Mouse (Mus musculus): Measurements from ENCODE around the gene Rheb. TPM values are rescaled to one million over a fixed set of nuclear protein-coding genes. Genes with fewer than 3 reads are reported as not detected.
A peak's percentile ranks its signal among the peaks of the same experiment; 100 is the strongest.

Gene Rheb
- polyA plus RNA-seq, 1 experiment from 2014 or later, result 228 TPM

DNA sequence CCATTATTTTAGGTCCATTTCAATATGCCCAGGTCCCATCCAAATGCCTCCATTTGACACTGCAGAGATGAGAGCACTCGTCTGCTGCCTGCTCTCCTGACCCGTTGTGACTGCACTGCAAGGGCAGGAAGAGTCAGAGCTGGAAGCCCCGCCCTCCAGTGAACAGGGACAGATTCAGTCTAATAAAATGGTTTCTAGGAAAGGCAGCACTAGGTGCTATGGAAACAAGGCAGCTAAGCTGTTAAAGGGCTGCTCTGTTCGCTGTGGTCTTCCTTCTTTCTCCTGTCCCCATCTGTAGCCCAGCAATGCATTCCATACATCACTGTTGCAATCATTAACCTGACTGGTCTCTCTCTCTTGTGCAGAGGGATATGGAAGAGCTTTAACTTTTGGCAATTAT is 29.4 kb downstream of the Rheb start:
- ATAC-seq (replicated peaks), result no peak
- no peaks in the 10 kb centered on the region for H3K4me1 ChIP-seq
- H3K27me3 ChIP-seq (replicated peaks), result no peaks in the 10 kb centered on the region
- WGBS, result 79% methylated on average over 4 of the region's 4 CpGs
- H3K4me3 ChIP-seq, result no peak overlapping the region
- H3K9ac ChIP-seq, result no peak overlapping the region
- H3K36me3 ChIP-seq (replicated peaks), result peaks cover 35% of the 10 kb centered on the region; the same call in 1 of the 2 replicates
- H3K27ac ChIP-seq, result no peak overlapping the region
- H3K9me3 ChIP-seq, result no peaks in the 10 kb centered on the region
- H3K4me2 ChIP-seq, result no peak overlapping the region

DNA sequence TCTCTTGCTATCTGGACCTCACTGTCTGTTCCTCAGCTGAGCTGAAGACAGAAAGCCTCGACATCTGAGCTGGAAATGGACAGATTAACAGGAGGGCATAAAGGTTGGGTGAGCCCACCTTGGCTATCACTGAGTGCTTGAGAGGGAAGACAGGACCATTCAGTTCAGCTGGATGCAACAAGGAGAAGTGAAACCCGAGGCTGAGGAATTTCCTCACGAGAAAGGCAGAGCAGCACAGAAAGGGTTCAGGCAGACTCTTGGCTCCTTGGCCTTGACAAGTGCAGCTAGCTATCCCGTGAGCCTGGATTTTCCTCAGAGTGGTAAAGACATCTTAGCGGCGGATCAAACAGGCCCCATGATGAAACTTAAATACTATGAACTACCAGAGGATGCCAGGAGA is 37.2 kb downstream of the Rheb start:
- no peaks in the 10 kb centered on the region for H3K9me3 ChIP-seq
- no peak for ATAC-seq (replicated peaks)
- H3K9ac ChIP-seq, result no peak overlapping the region
- no peak overlapping the region for H3K4me3 ChIP-seq
- H3K4me2 ChIP-seq, result no peak overlapping the region
- peaks cover 21% of the 10 kb centered on the region for H3K36me3 ChIP-seq (replicated peaks)
- no peaks in the 10 kb centered on the region for H3K27me3 ChIP-seq (replicated peaks)
- 72% methylated on average over 6 of the region's 6 CpGs for WGBS
- no peak overlapping the region for H3K27ac ChIP-seq
- no peaks in the 10 kb centered on the region for H3K4me1 ChIP-seq

DNA sequence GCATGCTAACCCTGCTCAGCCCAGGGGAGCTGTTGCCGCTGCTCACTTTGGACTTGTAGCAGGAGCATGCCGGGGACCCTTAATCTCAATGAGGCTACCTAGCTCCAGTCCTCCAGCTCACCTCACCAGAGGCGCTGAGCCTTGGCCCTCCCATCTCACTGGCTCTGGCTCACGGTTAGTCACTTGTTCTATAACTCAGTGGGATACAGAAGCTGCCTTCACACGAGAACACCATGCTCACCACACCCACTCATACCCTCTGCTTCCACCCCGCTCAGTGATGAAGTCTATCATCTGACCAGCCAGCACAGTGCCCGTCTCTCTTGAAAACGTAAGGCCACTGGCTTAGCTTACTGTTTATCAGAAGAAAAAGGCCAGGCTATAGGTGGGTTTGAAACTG is 37.8 kb downstream of the Rheb start:
- ATAC-seq (replicated peaks), result no peak
- 90% methylated on average over 8 of the region's 8 CpGs for WGBS
- no peak overlapping the region for H3K9ac ChIP-seq
- H3K27ac ChIP-seq, result no peak overlapping the region
- peaks cover 20% of the 10 kb centered on the region for H3K36me3 ChIP-seq (replicated peaks)
- no peaks in the 10 kb centered on the region for H3K9me3 ChIP-seq
- H3K4me3 ChIP-seq, result no peak overlapping the region
- no peak overlapping the region for H3K4me2 ChIP-seq
- no peaks in the 10 kb centered on the region for H3K4me1 ChIP-seq
- H3K27me3 ChIP-seq (replicated peaks), result no peaks in the 10 kb centered on the region

DNA sequence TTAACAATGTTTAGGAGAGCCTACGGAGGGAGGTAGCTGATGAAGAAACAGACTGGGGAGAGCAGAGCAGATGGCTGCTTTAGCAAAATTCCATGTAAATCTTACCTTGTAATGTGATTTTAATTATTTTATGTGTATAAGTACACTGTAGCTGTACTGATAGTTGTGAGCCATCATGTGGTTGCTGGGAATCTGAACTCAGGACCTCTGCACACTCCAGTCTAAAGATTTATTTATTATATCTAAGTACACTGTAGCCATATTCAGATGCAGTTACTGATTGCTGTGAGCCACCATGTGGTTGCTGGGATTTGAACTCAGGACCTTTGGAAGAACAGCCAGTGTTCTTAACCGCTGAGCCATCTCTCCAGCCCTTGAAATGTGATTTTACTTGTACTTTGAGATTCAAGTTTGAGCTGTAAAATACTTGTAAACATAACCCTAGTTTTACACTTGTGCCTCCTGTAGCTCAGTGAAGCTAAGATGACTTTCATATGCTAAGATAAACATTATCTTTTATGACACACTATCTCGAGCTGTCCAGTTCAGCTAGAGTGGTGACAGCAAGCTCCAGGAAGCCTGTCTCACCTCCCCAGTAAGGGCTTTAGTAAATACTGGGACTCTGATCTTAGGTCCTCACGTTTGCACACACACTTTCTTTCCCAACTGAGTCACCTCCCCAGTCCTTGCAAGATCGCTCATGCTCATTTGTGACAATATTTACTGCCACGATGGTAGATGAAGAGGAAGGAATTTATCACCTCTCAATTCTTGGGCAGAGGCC is 40.4 kb downstream of the Rheb start:
- Histone ChIP-seq H3K9me3 (no peaks in the 10 kb centered on the region), H3K27ac (no peak overlapping the region), H3K27me3 (replicated peaks) (no peaks in the 10 kb centered on the region), H3K4me1 (no peaks in the 10 kb centered on the region), H3K36me3 (replicated peaks) (peaks cover 14% of the 10 kb centered on the region), H3K9ac (no peak overlapping the region), H3K4me3 (no peak overlapping the region), H3K4me2 (no peak overlapping the region)
- no peak for ATAC-seq (replicated peaks)
- 79% methylated on average over 6 of the region's 6 CpGs for WGBS

DNA sequence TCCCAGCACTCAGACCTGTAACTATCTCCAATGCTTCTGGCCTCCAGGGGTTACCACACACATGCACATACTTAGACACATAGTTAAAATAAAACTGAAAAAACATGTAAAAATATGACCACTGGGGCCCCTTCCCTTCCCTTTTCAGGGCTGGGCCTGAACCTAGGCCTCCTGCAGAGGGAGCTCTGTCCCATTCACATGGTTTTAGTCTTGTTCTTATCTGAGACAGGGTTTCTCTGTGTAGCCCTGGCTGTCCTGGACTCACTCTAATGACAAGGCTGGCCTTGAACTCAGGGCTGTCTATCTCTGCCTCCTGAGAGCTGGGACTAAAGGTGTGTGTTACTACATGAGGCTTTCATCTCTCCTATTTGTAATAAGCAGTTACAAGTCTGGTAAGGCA is 42.0 kb downstream of the Rheb start:
- no peak overlapping the region for H3K27ac ChIP-seq
- peaks cover 13% of the 10 kb centered on the region for H3K36me3 ChIP-seq (replicated peaks)
- no peak overlapping the region for H3K4me2 ChIP-seq
- H3K4me3 ChIP-seq, result no peak overlapping the region
- no peaks in the 10 kb centered on the region for H3K27me3 ChIP-seq (replicated peaks)
- ATAC-seq (replicated peaks), result no peak
- no peaks in the 10 kb centered on the region for H3K9me3 ChIP-seq
- H3K4me1 ChIP-seq, result no peaks in the 10 kb centered on the region
- no peak overlapping the region for H3K9ac ChIP-seq

DNA sequence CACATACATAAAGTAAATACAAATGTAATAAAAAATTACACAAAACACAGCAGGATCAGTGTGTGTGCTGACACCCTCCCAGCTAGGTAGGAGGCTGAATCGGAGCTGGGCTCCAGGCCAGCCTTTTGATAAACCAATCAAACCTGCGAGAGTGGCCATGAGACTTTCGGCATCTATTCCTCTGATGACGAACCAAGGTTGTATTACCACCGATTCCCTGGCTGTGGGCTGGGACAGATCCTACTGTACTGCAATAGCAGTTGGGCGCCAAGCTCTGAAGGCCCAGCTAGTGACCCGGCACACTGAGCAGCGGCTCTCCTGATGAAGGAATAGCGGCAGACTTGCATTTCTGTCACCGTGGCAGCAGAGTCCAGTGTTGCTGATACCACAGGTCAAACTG is 43.8 kb downstream of the Rheb start:
- H3K9me3 ChIP-seq, result no peaks in the 10 kb centered on the region
- no peak overlapping the region for H3K27ac ChIP-seq
- no peaks in the 10 kb centered on the region for H3K4me1 ChIP-seq
- ATAC-seq (replicated peaks), result no peak
- no peaks in the 10 kb centered on the region for H3K27me3 ChIP-seq (replicated peaks)
- no peak overlapping the region for H3K4me2 ChIP-seq
- no peak overlapping the region for H3K4me3 ChIP-seq
- no peak overlapping the region for H3K9ac ChIP-seq
- 72% methylated on average over 10 of the region's 10 CpGs for WGBS
- H3K36me3 ChIP-seq (replicated peaks), result peaks cover 7% of the 10 kb centered on the region

DNA sequence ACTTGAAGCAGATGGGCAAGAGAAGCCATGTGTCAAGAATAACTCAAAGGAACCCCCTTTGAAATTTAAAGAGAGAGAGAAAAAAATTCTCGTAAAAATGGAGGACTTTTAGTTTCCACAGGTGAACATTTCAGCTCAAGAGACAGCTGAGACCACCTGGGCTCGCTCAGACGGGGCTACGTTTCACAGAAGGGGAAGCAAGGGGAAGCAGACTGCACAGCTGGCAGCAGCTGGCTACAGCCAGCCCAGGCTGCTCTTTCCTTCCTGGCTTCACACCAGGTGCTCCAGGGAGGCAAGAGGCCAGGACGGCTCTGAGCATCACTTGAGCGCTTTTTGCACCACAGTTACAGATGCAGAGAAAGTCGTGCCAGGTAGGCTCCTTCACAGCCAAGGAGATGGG is 44.6 kb downstream of the Rheb start:
- 61% methylated on average over 7 of the region's 7 CpGs for WGBS
- Histone ChIP-seq H3K4me1 (no peaks in the 10 kb centered on the region), H3K36me3 (replicated peaks) (peaks cover 5% of the 10 kb centered on the region), H3K9me3 (no peaks in the 10 kb centered on the region), H3K27ac (no peak overlapping the region), H3K9ac (no peak overlapping the region), H3K27me3 (replicated peaks) (no peaks in the 10 kb centered on the region), H3K4me3 (no peak overlapping the region), H3K4me2 (no peak overlapping the region)
- ATAC-seq (replicated peaks), result no peak

DNA sequence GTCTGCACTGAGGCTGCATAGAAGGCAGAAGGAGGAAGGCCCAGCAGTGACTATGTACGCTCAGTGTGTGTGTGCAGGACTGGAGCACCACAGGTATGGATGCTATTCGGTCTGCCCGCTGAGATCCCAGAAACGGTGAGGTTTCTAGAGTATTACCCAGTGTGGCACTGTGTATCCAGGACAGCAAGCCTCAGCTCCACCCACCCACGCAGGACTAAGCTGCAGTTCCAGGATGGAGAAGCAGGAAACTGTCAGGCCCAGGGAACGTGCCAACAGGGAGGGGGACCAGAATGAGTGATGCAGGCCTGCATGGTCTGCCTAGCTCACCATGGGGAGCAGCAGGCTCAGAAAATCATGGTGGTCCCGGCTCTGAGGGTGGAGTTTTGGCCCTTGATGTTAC is 49.5 kb downstream of the Rheb start:
- no peak overlapping the region for H3K9ac ChIP-seq
- no peaks in the 10 kb centered on the region for H3K4me1 ChIP-seq
- 72% methylated on average over 7 of the region's 7 CpGs for WGBS
- H3K4me3 ChIP-seq, result no peak overlapping the region
- H3K36me3 ChIP-seq (replicated peaks), result no peaks in the 10 kb centered on the region
- ATAC-seq (replicated peaks), result no peak
- no peak overlapping the region for H3K4me2 ChIP-seq
- H3K9me3 ChIP-seq, result no peaks in the 10 kb centered on the region
- no peak overlapping the region for H3K27ac ChIP-seq
- no peaks in the 10 kb centered on the region for H3K27me3 ChIP-seq (replicated peaks)

DNA sequence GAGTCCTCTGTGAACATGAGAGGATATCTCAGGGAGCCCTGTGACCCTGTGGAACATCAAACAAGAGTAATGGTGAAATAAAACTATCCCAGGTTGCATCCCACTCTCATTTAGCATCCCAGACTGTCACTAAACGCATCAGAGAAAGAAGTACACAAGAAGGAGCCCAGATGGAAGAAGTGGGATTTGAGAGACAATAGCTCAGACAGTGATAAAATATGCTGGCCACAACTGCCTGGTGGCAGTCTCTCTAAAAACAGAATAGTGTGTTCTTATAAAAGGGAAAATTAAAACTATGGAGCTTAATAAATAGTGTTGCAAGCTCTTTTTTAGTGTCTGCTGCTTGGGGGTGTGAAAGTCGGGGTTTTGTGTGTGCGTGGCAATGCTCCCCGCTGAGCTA is 59.5 kb downstream of the Rheb start:
- no peaks in the 10 kb centered on the region for H3K9me3 ChIP-seq
- H3K36me3 ChIP-seq (replicated peaks), result no peaks in the 10 kb centered on the region
- H3K4me3 ChIP-seq, result no peak overlapping the region
- WGBS, result 84% methylated on average over 4 of the region's 4 CpGs
- H3K9ac ChIP-seq, result no peak overlapping the region
- H3K27me3 ChIP-seq (replicated peaks), result peaks cover 6% of the 10 kb centered on the region; the same call in 1 of the 2 replicates
- H3K4me1 ChIP-seq, result peaks cover 7% of the 10 kb centered on the region; the same call in 1 of the 2 replicates
- no peak overlapping the region for H3K4me2 ChIP-seq
- no peak overlapping the region for H3K27ac ChIP-seq
- no peak for ATAC-seq (replicated peaks)

DNA sequence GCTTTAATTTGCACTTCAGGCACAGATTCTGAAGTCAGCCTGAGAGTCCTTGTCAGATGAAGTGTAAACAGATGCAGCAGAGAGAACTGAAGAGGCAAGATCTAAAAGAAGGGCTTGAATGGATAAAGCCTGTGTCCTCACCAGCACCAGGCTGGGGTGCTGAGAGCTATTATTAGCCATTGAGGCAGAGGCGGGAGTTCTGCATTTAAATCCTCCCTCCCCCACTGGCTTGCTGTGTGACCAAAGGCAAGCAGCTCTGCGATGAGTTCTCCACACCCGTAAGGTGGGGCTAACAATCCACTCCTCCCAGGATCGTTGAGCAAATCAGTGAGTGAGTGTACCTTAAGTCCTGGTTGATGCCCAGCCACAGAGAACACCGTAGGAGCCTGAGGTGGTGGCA is 61.4 kb downstream of the Rheb start:
- no peak for ATAC-seq (replicated peaks)
- Histone ChIP-seq H3K27ac (no peak overlapping the region), H3K9me3 (no peaks in the 10 kb centered on the region), H3K4me1 (peaks cover 7% of the 10 kb centered on the region; the same call in 1 of the 2 replicates), H3K36me3 (replicated peaks) (no peaks in the 10 kb centered on the region), H3K9ac (no peak overlapping the region), H3K4me2 (no peak overlapping the region), H3K4me3 (no peak overlapping the region), H3K27me3 (replicated peaks) (peaks cover 6% of the 10 kb centered on the region; the same call in 1 of the 2 replicates)
- WGBS, result 7% methylated on average over 5 of the region's 5 CpGs

DNA sequence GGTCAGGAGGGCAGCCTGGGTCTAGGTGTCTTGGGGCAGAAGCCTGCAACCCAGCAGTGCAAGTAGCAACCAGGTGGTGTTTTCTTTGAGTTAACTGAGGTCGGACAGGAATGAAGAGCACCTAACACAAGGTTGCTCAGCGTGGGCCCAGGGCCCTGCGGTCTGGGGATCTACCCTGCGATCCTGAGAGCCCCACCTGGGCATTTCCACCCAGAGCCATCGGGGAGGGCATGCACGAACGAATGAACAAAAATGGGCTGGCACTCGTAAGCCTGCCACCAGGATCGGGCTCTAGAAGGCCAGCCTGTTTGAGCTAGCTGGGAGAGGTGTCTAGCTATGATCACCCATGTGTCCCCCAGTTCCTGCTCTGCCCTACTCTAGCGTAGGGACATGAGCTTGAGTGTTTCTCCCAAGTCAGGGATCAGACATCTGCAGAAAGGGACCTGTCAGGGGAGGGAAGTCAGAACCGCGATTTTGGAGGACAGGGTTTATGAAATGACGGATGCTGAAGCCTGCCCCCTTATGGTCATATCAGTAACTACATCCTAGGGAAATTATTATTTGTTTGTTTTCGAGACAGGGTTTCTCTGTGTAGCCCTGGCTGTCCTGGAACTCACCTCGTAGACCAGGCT is 62.4 kb downstream of the Rheb start:
- H3K27ac ChIP-seq, result no peak overlapping the region
- no peaks in the 10 kb centered on the region for H3K9me3 ChIP-seq
- WGBS, result 48% methylated on average over 15 of the region's 15 CpGs
- peaks cover 6% of the 10 kb centered on the region; the same call in 1 of the 2 replicates for H3K27me3 ChIP-seq (replicated peaks)
- ATAC-seq (replicated peaks), result no peak
- no peak overlapping the region for H3K9ac ChIP-seq
- no peak overlapping the region for H3K4me3 ChIP-seq
- H3K4me1 ChIP-seq, result peaks cover 7% of the 10 kb centered on the region; the same call in 1 of the 2 replicates
- no peaks in the 10 kb centered on the region for H3K36me3 ChIP-seq (replicated peaks)
- H3K4me2 ChIP-seq, result no peak overlapping the region

DNA sequence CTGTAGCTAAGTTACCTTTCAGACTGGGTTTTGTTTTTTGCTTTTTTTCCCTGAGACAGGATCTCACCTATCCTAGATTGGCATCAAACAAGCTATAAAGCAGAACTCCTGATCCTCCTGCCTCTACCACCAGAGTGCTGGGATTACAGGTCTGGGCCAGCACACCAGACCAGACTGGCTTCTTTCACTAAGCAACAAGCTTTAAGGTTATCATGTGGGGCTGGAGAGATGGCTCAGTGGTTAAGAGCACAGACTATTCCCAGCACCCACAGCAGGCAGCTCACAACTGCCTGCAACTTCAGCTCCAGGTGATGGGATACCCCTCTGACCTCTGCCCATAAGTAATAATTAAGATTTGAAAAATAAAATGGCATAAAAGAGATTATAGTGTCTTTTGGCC is 63.1 kb downstream of the Rheb start:
- no peak overlapping the region for H3K4me3 ChIP-seq
- no peaks in the 10 kb centered on the region for H3K9me3 ChIP-seq
- no peak overlapping the region for H3K9ac ChIP-seq
- H3K4me1 ChIP-seq, result peaks cover 7% of the 10 kb centered on the region; the same call in 1 of the 2 replicates
- H3K27ac ChIP-seq, result no peak overlapping the region
- H3K36me3 ChIP-seq (replicated peaks), result no peaks in the 10 kb centered on the region
- ATAC-seq (replicated peaks), result no peak
- no peak overlapping the region for H3K4me2 ChIP-seq
- peaks cover 6% of the 10 kb centered on the region; the same call in 1 of the 2 replicates for H3K27me3 ChIP-seq (replicated peaks)

DNA sequence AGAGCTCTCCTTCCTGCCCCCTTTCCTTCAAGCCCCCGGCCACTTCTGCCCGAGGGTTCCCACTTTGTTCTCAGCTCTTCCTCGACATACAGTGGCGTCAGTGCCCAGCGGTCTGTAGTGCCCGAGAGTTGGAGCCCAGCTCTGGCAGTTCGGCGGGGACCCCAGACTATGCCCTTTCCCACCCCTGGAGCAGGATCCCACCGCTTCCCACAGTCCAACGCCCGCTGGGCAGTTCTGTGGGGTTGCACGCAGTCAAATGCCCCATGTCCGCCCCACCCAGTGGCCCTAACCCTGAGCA is 63.6 kb downstream of the Rheb start:
- 28% methylated on average over 13 of the region's 13 CpGs for WGBS
- H3K27me3 ChIP-seq (replicated peaks), result peaks cover 6% of the 10 kb centered on the region; the same call in 1 of the 2 replicates
- no peaks in the 10 kb centered on the region for H3K36me3 ChIP-seq (replicated peaks)
- H3K9ac ChIP-seq, result no peak overlapping the region
- ATAC-seq (replicated peaks), result no peak
- H3K4me3 ChIP-seq, result peak overlapping the region; percentile 5; the same call in 1 of the 2 replicates
- H3K4me1 ChIP-seq, result peaks cover 7% of the 10 kb centered on the region; the same call in 1 of the 2 replicates
- H3K27ac ChIP-seq, result no peak overlapping the region
- peak overlapping the region; percentile 41 for H3K4me2 ChIP-seq
- no peaks in the 10 kb centered on the region for H3K9me3 ChIP-seq
